Mouse (Mus musculus) ES-E14 (cell line): Measurements from ENCODE around the gene Prep. TPM values are rescaled to one million over a fixed set of nuclear protein-coding genes. Genes with fewer than 3 reads are reported as not detected.
A peak's percentile ranks its signal among the peaks of the same experiment; 100 is the strongest.

Experiments used
- DNase-seq: peaks from one replicate; pipeline ENCODE4 v3.0.0-alpha.2; 2013; ENCODE audit warnings: low read depth, low spot score
- H3K27ac ChIP-seq: 2 replicates; pipeline ENCODE4 v1.5.1; 2012; ENCODE audit warnings: low read depth, mild to moderate bottlenecking, low read length, moderate library complexity, mixed read lengths; ENCODE audit not compliant: poor library complexity, insufficient read depth, severe bottlenecking
- H3K36me3 ChIP-seq: 2 replicates; pipeline ENCODE4 v1.6.1; 2012; ENCODE audit warnings: mild to moderate bottlenecking, low read length, moderate library complexity, mixed read lengths; ENCODE audit not compliant: control insufficient read depth, poor library complexity, insufficient read depth, severe bottlenecking
- H3K4me1 ChIP-seq, 2 experiments: fragments of 150-350 bp in 1 of 2; sonication (generic) in 1 of 2; 2 replicates each; pipeline ENCODE4 v1.6.1; 2012; ENCODE audit warnings: low read length in 2 of 2, mild to moderate bottlenecking in 1 of 2, mixed read lengths in 1 of 2; ENCODE audit not compliant: control insufficient read depth in 2 of 2, insufficient read depth in 2 of 2, poor library complexity in 1 of 2
- H3K4me3 ChIP-seq, 2 experiments: fragments of 150-350 bp in 1 of 2; sonication (generic) in 1 of 2; 2 replicates each; pipeline ENCODE4 v1.5.1; 2012; ENCODE audit warnings: low read length in 2 of 2, low read depth in 1 of 2, mild to moderate bottlenecking in 1 of 2, mixed read lengths in 1 of 2; ENCODE audit not compliant: insufficient read depth in 1 of 2, poor library complexity in 1 of 2, severe bottlenecking in 1 of 2
- H3K9ac ChIP-seq: 2 replicates; pipeline ENCODE4 v1.6.1; 2012; ENCODE audit warnings: low read depth, mild to moderate bottlenecking, low read length, mixed read lengths; ENCODE audit not compliant: poor library complexity, insufficient read depth, severe bottlenecking
- H3K9me3 ChIP-seq: fragments of 150-350 bp; sonication (generic); 2 replicates; pipeline ENCODE4 v1.6.1; 2012; ENCODE audit warnings: low read depth, mild to moderate bottlenecking, low read length; ENCODE audit not compliant: control insufficient read depth, insufficient read depth
- CHD2 ChIP-seq: IDR thresholded peaks from 2 replicates; pipeline ENCODE4 v1.6.1; 2014; ENCODE audit warnings: mild to moderate bottlenecking, low read depth, low read length, inconsistent platforms
- HCFC1 ChIP-seq: IDR thresholded peaks from 2 replicates; pipeline ENCODE4 v1.6.1; 2012; ENCODE audit warnings: low read length, inconsistent platforms, borderline replicate concordance; ENCODE audit not compliant: insufficient read depth
- MAFK ChIP-seq: IDR thresholded peaks from 2 replicates; pipeline ENCODE4 v1.6.1; 2014; ENCODE audit warnings: mild to moderate bottlenecking, low read depth, low read length, inconsistent platforms; ENCODE audit not compliant: insufficient read depth
- ZC3H11A ChIP-seq: IDR thresholded peaks from 2 replicates; pipeline ENCODE4 v1.6.1; 2012; ENCODE audit warnings: low read depth, mild to moderate bottlenecking, inconsistent platforms, low read length, borderline replicate concordance
- ZNF384 ChIP-seq: IDR thresholded peaks from 2 replicates; pipeline ENCODE4 v1.6.1; 2012; ENCODE audit warnings: low read depth, low read length, inconsistent platforms
- in situ Hi-C, 2 experiments: fragments of 600-800 bp; cut with MboI; formaldehyde crosslinking; loops; one replicate each; pipeline ENCODE4 v1.15.1; 2025; ENCODE audit warnings: low sequenced_read_pairs in 2 of 2, inconsistent platforms in 1 of 2; ENCODE audit not compliant: unreplicated experiment in 2 of 2
- total RNA-seq: library from RNA; depleted of rRNA; stranded (reverse); fragments of 300-350 nt; gene quantifications from 2 replicates; pipeline ENCODE4 v1.2.3, GENCODE M21; 2012

Gene Prep
- total RNA-seq, 1 experiment = 12.9 TPM

DNA sequence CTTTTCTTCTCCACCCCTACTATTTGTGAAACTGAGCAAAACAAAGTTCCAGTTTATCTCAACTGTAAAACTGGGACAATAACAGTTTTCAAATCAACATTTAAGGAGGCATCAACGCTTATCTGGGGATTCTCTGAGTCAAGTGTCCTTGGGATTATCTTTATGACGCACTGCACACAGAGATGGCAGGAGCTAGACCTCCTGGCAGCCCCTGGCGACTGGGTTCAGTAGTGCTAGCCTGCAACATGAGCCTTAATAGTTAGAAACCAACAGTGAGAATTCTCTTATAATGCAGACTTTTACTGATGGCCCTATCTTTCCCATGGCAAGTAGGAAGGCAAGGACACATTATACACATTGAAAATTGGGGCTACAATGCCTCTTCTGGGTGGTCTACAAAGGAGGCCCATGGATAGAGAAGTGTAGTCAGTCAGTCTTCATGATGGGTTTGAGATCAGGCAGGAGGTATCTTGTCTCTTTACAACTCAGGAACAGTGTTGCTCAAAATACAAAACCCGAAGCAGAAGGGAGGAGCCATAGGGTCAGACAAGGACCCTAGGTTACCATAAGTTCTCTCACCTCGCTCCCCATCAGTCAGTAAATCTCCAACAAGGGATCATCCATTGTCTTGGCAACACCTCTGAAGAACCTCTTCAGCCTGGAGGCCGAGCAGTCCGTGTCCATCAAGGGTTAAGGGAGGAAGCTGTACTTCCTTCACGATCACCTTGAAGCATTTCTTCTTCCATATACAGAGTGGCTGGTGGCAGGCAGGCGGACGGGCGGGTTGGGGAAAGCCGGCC, 672 bp upstream of the Prep start:
- no peak for DNase-seq
- no peak for TF ChIP-seq HCFC1
- no peak for TF ChIP-seq CHD2
- TF ChIP-seq ZNF384 = no peak
- TF ChIP-seq ZC3H11A = no peak
- no peak for TF ChIP-seq MAFK
- H3K9ac ChIP-seq = peak overlapping the region; percentile 89
- H3K36me3 ChIP-seq = no peaks in the 10 kb centered on the region
- peak overlapping the region; percentile 70 to 93 for H3K4me3 ChIP-seq
- H3K27ac ChIP-seq = 0 out of 2 replicates have a peak overlapping the region, but pooled peaks have one; percentile 26
- no peaks in the 10 kb centered on the region for H3K9me3 ChIP-seq
- peaks cover 3 to 14% of the 10 kb centered on the region in 2 experiments for H3K4me1 ChIP-seq
- in situ Hi-C loops = no loop called here

GRCm38 (mm10) chr10:45067436-45067925, 478 bp downstream of the Prep start:
- in situ Hi-C loops = no loop called here
- Histone ChIP-seq H3K4me3 (peak overlapping the region; percentile 70 to 93), H3K4me1 (peaks cover 7 to 18% of the 10 kb centered on the region in 2 experiments), H3K27ac (peak overlapping the region; percentile 66; the same call in 1 of the 2 replicates), H3K9me3 (no peaks in the 10 kb centered on the region), H3K36me3 (no peaks in the 10 kb centered on the region), H3K9ac (peak overlapping the region; percentile 89)
- DNase-seq = no peak
- TF ChIP-seq CHD2 (no peak), HCFC1 (no peak), ZC3H11A (no peak), MAFK (no peak), ZNF384 (no peak)

GRCm38 (mm10) chr10:45069557-45069956, 2.6 kb downstream of the Prep start:
- Histone ChIP-seq H3K4me3 (no peak overlapping the region), H3K4me1 (peaks cover 7 to 27% of the 10 kb centered on the region in 2 experiments), H3K36me3 (no peaks in the 10 kb centered on the region), H3K9ac (no peak overlapping the region), H3K9me3 (no peaks in the 10 kb centered on the region), H3K27ac (no peak overlapping the region)
- in situ Hi-C loops = no loop called here
- TF ChIP-seq MAFK (no peak), ZNF384 (no peak), CHD2 (no peak), ZC3H11A (no peak), HCFC1 (no peak)
- DNase-seq = no peak

DNA sequence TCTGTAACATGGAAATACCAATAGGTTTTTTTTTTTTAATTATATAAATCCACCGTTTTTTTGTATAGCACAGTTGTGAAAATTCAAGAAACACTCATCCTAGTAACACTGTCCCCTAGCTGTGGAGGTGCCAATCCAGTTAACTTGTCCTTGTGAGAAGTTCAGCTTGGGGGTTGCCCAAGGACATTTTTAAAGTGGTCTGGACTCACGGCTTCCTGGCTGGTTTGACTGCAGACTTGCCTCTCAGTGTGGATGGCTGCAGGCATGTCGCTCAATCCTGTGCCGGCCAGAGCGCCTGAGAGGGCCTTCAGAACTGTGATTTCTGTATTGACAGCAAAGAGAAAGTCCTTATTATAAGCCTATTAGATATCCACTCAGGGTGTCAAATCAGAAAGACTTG, 3.4 kb downstream of the Prep start:
- DNase-seq = no peak
- Histone ChIP-seq H3K9ac (no peak overlapping the region), H3K27ac (no peak overlapping the region), H3K36me3 (no peaks in the 10 kb centered on the region), H3K9me3 (no peaks in the 10 kb centered on the region), H3K4me1 (peaks cover 7 to 29% of the 10 kb centered on the region in 2 experiments), H3K4me3 (no peak overlapping the region)
- TF ChIP-seq HCFC1 (no peak), MAFK (no peak), ZNF384 (no peak), ZC3H11A (no peak), CHD2 (no peak)
- in situ Hi-C loops = no loop called here
